ENCODE assay signal across 10 mouse cellular contexts in genomic region chr13:99676393-99676792, GRCm38 (mm10).
DNase-seq lines count a peak whose midpoint lies in the region; ATAC-seq and TF ChIP-seq lines count a peak whose summit lies in the region.
"Had no signal": no experiment of that assay in that cellular context is flagged by ENCODE, and none has a peak within 500 bp of the region (broad histone marks: within the 10 kb centered on the region; RNA-seq: fewer than 3 reads in every experiment).

No protein-coding gene starts in this region.

- DNase-seq in hindbrain, embryonic 10.5 days (ENCODE audit: low spot score) = peak; percentile 26
- DNase-seq in cerebellum, adult 18-20 months = peak; percentile 53 to 54
- DNase-seq in forebrain, postnatal 0 days = peak; percentile 79
- no peak for DNase-seq in adrenal gland, adult 2 months
- DNase-seq in gastrocnemius, adult 8-10 months (ENCODE audit: low spot score in 2 of 2) = no peak
- no peak for DNase-seq in adrenal gland, postnatal 14 days

- peaks cover 19% of the 10 kb centered on the region for H3K4me1 ChIP-seq in hindbrain, embryonic 10.5 days (replicated peaks)
- peaks cover 8% of the 10 kb centered on the region; the same call in 1 of the 2 replicates for H3K4me1 ChIP-seq in hindbrain, embryonic 12.5 days
- no peaks in the 10 kb centered on the region for H3K4me1 ChIP-seq in forebrain, postnatal 0 days (ENCODE audit: insufficient read depth)
- H3K4me1 ChIP-seq in midbrain, embryonic 13.5 days (replicated peaks) = peaks cover 31% of the 10 kb centered on the region

- 11% methylated on average over 1 of the region's 1 CpGs for WGBS in hindbrain, embryonic 10.5 days
- 14% methylated on average over 1 of the region's 1 CpGs for WGBS in hindbrain, embryonic 12.5 days
- WGBS in forebrain, postnatal 0 days = 7% methylated on average over 1 of the region's 1 CpGs
- WGBS in midbrain, embryonic 13.5 days = 0% methylated on average over 1 of the region's 1 CpGs

- no peak overlapping the region for H3K4me3 ChIP-seq in hindbrain, embryonic 10.5 days
- no peak overlapping the region for H3K4me3 ChIP-seq in hindbrain, embryonic 12.5 days
- no peak overlapping the region for H3K4me3 ChIP-seq in forebrain, postnatal 0 days (ENCODE audit: low read depth, low read length)
- H3K4me3 ChIP-seq in midbrain, embryonic 13.5 days (replicated peaks) = no peak overlapping the region
- H3K4me3 ChIP-seq: lung, embryonic 15.5 days had no signal

- no peak for ATAC-seq in hindbrain, embryonic 12.5 days (ENCODE audit: low FRiP score)
- peak; percentile 83 for ATAC-seq in forebrain, postnatal 0 days
- peak; percentile 68 for ATAC-seq in midbrain, embryonic 13.5 days
- ATAC-seq: inflammation-experienced regulatory T-cells, adult 6 months had no signal

- no peaks in the 10 kb centered on the region for H3K27me3 ChIP-seq in hindbrain, embryonic 10.5 days (ENCODE audit: insufficient read depth, poor library complexity, severe bottlenecking)
- no peaks in the 10 kb centered on the region for H3K27me3 ChIP-seq in hindbrain, embryonic 12.5 days
- no peaks in the 10 kb centered on the region for H3K27me3 ChIP-seq in forebrain, postnatal 0 days (ENCODE audit: insufficient read depth, low read length)
- H3K27me3 ChIP-seq in midbrain, embryonic 13.5 days = no peaks in the 10 kb centered on the region
- H3K27me3 ChIP-seq: lung, embryonic 15.5 days had no signal

- peak overlapping the region; percentile 62 for H3K27ac ChIP-seq in hindbrain, embryonic 10.5 days
- no peak overlapping the region for H3K27ac ChIP-seq in hindbrain, embryonic 12.5 days
- H3K27ac ChIP-seq in forebrain, postnatal 0 days (ENCODE audit: low read depth, low read length) = peak overlapping the region; percentile 30; the same call in 1 of the 2 replicates
- H3K27ac ChIP-seq in midbrain, embryonic 13.5 days = no peak overlapping the region
- H3K27ac ChIP-seq: lung, embryonic 15.5 days had no signal

- H3K9ac ChIP-seq in hindbrain, embryonic 12.5 days = no peak overlapping the region
- H3K9ac ChIP-seq in forebrain, postnatal 0 days = no peak overlapping the region
- no peak overlapping the region for H3K9ac ChIP-seq in midbrain, embryonic 13.5 days (replicated peaks)
- H3K9ac ChIP-seq: lung, embryonic 15.5 days had no signal

- H3K36me3 ChIP-seq in hindbrain, embryonic 10.5 days = no peaks in the 10 kb centered on the region
- H3K36me3 ChIP-seq in hindbrain, embryonic 12.5 days = no peaks in the 10 kb centered on the region
- H3K36me3 ChIP-seq in forebrain, postnatal 0 days (ENCODE audit: insufficient read depth) = no peaks in the 10 kb centered on the region
- no peaks in the 10 kb centered on the region for H3K36me3 ChIP-seq in midbrain, embryonic 13.5 days
- H3K36me3 ChIP-seq: lung, embryonic 15.5 days had no signal

- TF ChIP-seq CTCF in forebrain, postnatal 0 days (IDR thresholded peaks at IDR 0.05; ENCODE audit: low read depth) = no peak

- H3K4me2 ChIP-seq in hindbrain, embryonic 12.5 days (replicated peaks) = no peak overlapping the region
- no peak overlapping the region for H3K4me2 ChIP-seq in forebrain, postnatal 0 days (ENCODE audit: low read depth)
- H3K4me2 ChIP-seq in midbrain, embryonic 13.5 days (replicated peaks) = no peak overlapping the region
- H3K4me2 ChIP-seq: lung, embryonic 15.5 days had no signal

- peaks cover 9% of the 10 kb centered on the region for H3K9me3 ChIP-seq in hindbrain, embryonic 10.5 days
- H3K9me3 ChIP-seq in hindbrain, embryonic 12.5 days (replicated peaks) = no peaks in the 10 kb centered on the region
- no peaks in the 10 kb centered on the region; the same call in 1 of the 2 replicates for H3K9me3 ChIP-seq in forebrain, postnatal 0 days (ENCODE audit: low read length)
- 0 out of 2 replicates have a peak, but pooled peaks cover 4% of the 10 kb centered on the region for H3K9me3 ChIP-seq in midbrain, embryonic 13.5 days
- H3K9me3 ChIP-seq: lung, embryonic 15.5 days had no signal

Comparison
In these comparisons a context has a peak if more than half of its experiments do, and no peak if none do; other contexts are left out.
1. H3K27ac ChIP-seq: peak in hindbrain, embryonic 10.5 days (single experiment) and forebrain, postnatal 0 days (single experiment); none in hindbrain, embryonic 12.5 days (single experiment) and midbrain, embryonic 13.5 days (single experiment).
2. DNase-seq: peak in hindbrain, embryonic 10.5 days (single experiment), cerebellum, adult 18-20 months (2 of 2) and forebrain, postnatal 0 days (single experiment); none in adrenal gland, adult 2 months (single experiment), gastrocnemius, adult 8-10 months (0 of 2) and adrenal gland, postnatal 14 days (single experiment).